Mouse (Mus musculus): ENCODE results near the gene Fam216a.

Fam216a gene

GRCm38 (mm10) chr5:122391178-122391785, 19.1 kb upstream of the Fam216a start:
- no peak for DNase-seq (ENCODE audit: low spot score in 2 of 2)

DNA sequence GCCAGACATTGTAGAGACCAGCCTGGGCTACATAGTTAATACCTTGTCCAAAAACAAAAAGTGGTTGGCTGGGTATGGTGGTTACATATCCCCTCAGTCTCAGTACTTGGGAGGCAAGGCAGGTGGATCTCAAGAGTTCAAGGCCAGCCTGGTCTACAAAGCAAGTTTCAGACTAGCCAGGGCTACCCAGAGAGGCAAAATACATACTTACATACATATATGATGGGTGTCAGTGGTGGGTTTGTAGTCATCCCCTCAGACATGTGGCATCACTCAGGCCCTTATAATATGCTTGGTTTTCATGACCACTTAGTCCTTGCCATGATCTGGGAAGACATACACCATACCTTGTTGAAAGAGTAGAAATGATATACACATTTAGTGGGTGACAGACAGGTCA, 18.5 kb upstream of the Fam216a start:
- no peak for DNase-seq (ENCODE audit: low spot score in 2 of 2)

DNA sequence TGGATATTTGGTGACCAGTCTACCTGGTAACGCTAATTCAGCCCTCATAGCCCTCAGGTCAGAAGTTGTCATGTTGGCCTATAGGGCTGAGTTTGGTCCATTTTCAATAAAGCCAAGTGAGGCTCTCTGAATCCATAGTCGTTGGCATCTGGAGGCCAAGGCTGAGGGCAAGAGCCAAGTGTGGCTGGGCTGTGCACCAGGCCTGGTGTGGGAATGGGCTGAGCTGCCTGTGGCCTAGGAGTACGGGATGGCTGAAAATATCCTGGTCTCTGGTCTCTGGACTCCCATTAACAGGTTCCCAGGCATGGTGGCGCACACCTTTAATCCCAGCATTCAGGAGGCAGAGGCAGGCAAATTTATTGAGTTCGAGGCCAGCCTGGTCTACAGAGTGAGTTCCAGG, 17.8 kb upstream of the Fam216a start:
- DNase-seq (ENCODE audit: low spot score in 2 of 2): no peak

DNA sequence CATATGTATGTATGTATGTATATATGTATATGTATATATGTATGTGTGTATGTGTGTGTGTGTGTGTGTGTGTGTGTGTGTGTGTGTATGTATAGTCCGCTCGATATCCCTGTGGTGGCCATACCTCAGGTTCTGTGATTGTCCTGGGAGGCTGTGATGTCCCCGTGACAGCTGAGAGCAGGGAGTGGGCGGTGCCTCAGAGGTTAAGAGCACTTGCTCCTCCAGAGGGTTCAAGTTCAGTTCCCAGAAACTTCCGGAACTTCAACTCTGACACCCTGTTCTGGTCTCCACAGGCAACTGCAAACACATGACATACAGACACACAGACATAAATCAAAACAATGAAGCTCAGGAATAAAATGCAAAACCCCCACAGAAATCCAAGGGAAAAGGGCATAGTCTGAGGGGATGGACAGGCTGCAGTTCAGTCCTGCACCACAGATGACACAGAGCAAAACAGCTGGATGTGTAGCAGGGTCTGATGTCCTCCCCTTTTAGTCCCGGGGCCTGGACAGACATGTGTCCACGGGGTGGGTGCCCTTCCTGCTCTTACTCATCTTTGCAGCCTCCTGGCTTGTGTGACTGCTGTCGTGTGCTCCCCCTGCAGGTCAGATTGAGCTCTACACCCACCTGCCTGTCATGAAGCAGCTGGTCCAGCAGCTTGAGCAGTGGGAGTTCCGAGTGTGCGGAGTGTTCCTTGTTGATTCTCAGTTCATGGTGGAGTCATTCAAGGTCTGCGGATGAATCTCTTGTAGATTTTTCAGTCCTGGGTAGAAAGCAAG, 7.4 kb upstream of the Fam216a start:
- DNase-seq (ENCODE audit: low spot score in 2 of 2): peak; percentile 61 to 79

GRCm38 (mm10) chr5:122378171-122378570, 6.0 kb upstream of the Fam216a start:
- no peak for DNase-seq (ENCODE audit: low spot score in 2 of 2)

GRCm38 (mm10) chr5:122377101-122377833, 5.1 kb upstream of the Fam216a start:
- DNase-seq (ENCODE audit: low spot score in 2 of 2): no peak

DNA sequence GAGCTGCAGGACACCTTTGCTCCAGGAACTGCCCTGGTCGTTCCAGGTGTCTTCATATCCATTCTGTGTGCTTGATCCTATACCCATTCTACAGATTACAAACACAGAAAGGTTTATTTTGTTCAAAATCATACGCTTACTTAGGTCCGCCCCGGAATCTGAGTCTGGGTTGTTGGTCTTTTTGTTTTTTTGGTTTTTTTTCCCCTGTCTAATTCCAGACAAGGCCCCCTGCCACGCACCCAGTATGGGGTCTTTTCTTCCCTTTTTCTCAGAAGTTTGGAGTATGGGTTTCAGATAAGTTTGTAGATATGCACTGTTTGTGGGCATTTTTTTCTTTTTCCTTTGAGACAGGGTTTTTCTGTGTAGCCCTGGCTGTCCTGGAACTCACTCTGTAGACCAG, 714 bp upstream of the Fam216a start:
- no peak for DNase-seq (ENCODE audit: low spot score in 2 of 2)

DNA sequence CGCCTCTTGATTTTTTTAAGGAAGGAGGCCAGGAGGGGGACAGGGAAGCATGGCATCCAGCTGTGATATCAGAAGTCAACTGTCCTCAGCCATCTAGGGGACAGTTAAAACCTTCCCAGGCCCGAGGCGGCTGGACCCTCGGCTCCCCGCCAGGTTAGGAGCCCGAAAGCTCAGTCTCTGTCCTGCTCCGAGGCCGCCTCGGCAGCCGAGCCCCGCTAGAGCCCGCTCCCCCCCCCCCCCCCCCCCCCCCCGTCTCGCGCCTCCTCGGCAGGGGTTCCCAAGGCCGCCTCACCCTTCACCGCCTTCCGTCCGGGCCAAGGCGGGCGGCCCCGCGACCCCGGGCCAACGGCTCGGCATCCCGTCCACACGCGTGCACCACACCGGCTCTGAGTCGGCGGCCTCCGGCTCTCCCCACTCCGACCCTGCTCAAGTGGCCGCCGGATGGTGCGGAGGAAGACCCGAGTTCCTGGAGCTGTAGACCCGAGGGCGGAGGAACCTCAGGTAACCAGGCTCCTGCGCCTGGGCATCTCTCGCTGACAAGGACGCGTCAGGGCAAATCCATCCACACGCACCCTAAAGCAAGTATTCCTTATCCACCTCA, 473 bp downstream of the Fam216a start, which contains the start of gene Gpn3:
Gene Gpn3, plus strand, starts transcription at position 286 of the 601 bp plus-strand sequence.
- no peak for DNase-seq (ENCODE audit: low spot score in 2 of 2)

DNA sequence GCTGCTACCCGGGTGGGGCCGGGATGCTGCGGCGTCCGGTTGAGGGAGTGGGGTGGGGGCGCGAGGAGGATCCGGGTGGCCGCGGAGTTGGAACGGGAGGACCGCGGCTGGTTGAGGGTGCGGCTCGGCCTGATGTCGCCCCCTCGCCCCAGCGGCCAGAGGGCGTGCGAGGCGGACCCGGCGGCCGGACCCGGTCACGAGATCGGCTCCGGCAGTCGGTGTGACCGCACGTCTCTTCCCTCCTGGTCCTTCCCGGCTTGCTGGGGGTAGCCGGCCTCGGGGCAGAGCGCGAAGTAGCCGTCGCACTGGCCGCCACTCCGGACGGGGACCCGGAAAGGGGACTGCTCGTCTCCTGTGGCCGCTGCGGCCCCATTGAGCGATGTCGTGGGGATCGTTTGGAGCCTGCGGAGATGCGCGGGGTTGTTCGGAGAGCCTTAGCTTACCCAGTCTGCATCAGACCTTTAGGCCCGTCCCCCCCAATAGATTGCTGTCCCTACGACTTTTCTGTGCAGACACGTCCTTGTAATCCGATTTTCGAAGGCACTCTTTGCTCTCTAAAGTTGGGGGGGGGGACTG, 17.6 kb downstream of the Fam216a start:
- DNase-seq (ENCODE audit: low spot score in 2 of 2): no peak

DNA sequence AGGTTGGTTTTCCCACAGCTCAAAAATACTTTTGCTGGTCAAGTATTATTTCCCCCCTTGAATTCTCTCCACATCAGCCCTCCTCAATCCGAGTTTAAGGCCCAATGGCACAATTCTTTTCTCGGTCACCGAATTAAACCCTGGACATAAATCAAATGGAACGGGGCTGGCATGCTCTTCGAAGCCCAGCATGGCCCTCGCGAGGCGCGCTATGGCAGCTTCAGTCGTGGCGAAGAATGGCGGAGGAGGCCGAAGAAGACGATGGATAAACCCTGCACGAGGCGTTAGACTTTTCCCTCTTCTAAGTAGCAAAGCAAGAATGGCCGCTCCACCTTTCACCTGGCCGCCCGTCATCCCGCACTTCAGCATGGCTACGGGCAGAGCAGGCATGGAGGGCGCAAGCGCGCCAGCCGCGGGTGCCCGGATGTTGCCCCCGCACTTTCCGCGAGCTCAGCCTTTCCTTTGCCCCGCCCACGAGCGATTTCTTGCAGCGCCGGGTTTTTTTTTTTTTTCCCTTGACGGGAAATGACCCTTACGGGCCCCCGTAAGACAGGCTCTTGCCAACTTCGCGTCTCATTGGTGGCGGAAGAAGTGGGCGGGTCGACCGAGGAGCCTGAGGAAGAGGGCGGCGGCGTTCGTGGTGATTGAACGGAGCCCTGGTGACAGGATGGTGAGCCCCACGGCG, 18.2 kb downstream of the Fam216a start, which contains the start of the genes Rad9b and Vps29:
Gene Rad9b, minus strand, starts transcription at position 427 of the 685 bp plus-strand sequence.
Gene Vps29, plus strand, starts transcription at position 563 of the 685 bp plus-strand sequence.
- DNase-seq (ENCODE audit: low spot score in 2 of 2): peak; percentile 99

- DNase-seq (ENCODE audit: low spot score in 2 of 2): no peak
Observed at GRCm38 (mm10) chr5:122345777-122346176, 26.4 kb downstream of the Fam216a start.

DNA sequence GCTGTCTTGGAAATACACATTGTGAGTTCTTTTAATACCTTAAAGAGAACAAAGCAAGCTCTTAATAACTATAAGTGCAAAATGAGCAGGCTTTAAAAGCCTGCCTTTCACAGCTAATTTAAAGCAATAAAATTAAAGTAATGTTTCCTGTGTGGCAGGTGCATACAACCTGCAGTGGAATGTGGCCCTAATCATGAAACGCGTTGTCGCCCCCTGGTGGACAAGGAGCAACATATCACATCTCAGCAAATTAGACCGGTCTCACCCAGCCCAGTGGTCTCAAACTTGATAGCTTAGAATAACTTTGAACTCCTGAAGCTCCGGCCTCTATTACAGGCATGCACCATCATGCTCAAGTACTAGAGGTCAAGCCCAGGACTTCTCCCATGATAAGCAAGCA, 27.9 kb downstream of the Fam216a start:
- peak; percentile 55 to 70 for DNase-seq (ENCODE audit: low spot score in 2 of 2)

DNA sequence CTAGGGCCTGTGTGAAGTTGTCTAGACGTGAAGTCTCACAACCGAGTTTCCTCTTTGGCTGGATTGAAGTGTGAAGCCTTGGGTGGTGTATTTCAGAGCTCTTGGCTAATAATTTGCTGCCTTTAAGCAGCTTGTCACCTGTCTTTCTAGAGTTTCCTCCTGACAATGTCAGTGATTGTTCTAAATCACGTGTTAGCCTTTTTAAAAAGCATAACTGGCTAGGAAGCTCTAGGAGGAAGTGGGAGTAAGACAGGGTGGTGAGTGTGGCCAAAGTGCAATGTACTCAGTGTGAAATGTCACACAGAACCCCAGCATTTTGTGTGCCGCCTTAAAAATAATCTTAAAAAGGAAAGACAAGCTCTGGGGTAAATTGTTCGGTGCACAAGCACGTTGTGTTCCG, 28.4 kb downstream of the Fam216a start:
- no peak for DNase-seq (ENCODE audit: low spot score in 2 of 2)

- DNase-seq (ENCODE audit: low spot score in 2 of 2): no peak
Observed at GRCm38 (mm10) chr5:122342874-122343273, 29.3 kb downstream of the Fam216a start.

GRCm38 (mm10) chr5:122336554-122337294, 35.4 kb downstream of the Fam216a start:
- no peak for DNase-seq (ENCODE audit: low spot score in 2 of 2)

DNA sequence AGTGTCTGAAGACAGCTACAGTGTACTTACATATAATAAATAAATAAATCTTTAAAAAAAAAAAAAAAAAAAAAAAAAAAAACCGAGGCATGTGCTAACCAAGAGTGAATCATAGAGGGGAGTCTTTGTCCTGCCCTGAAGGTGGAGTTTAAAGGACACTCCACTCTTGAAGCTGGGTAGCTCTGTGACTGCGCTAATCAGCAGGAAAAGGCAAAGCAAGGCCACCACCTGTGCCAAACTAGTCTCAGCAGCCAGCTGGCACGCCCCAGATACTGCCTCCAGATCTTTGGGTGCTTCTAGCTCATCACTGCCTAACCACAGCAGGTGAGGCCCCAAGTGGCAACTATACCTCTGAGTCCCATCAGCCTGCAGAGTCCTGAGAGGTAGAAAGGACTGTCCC, 37.5 kb downstream of the Fam216a start:
- no peak for DNase-seq (ENCODE audit: low spot score in 2 of 2)

- DNase-seq (ENCODE audit: low spot score in 2 of 2): no peak
Observed at GRCm38 (mm10) chr5:122330269-122330668, 41.9 kb downstream of the Fam216a start.

GRCm38 (mm10) chr5:122327283-122327682, 44.9 kb downstream of the Fam216a start:
- no peak for DNase-seq (ENCODE audit: low spot score in 2 of 2)

DNA sequence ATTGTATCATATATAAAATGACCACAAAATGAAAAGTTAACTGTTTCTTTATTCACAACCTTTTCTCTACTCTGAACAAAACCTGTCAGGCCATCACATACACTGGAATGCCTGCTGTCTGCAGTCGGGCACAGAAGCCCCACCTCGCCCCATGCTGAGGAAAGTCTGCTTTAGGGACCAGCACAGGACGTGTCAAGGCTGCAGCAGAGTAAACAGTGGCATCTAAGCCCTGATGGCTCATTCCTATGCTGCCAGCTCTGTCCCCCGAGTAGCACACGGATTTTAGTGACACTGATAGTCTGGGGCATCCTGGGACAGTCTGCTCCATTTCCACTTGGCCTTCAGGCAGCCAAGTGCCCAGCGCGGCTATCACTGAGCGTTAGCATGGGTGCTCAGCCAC, 46.7 kb downstream of the Fam216a start:
- no peak for DNase-seq (ENCODE audit: low spot score in 2 of 2)
